Mouse (Mus musculus) cortical plate, adult 2 months (tissue): ENCODE measurements around the gene Prss43.

Experiments used
- CTCF ChIP-seq: fragments of 200-500 bp; IDR thresholded peaks from 2 replicates; pipeline ENCODE4 v1.5.1; 2011; ENCODE audit warnings: mild to moderate bottlenecking, control low read depth, low read length; ENCODE audit not compliant: insufficient read depth; ENCODE audit errors: extremely low read depth
- POLR2A ChIP-seq: fragments of 200-500 bp; IDR thresholded peaks from 2 replicates; pipeline ENCODE4 v1.6.1; 2011; ENCODE audit warnings: mild to moderate bottlenecking, low read length, control low read depth; ENCODE audit not compliant: insufficient read depth; ENCODE audit errors: extremely low read depth

DNA sequence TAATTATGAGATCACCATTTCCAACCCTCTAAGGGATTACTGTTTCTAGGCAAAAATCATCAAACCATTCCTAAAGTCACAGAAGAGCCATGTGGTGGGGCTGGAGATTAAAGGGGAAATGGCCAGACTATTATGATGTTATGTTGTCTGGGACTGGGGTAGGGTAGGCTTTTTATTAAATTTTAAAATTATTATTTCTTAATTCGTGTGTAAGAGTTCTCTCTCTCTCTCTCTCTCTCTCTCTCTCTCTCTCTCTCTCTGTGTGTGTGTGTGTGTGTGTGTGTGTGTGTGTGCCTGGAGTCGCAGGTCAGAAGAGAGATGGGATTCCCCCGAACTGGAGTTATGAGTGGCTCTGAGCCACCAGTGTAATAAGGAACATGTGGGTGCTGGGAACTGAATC, at the start of gene Prss43:
- TF ChIP-seq CTCF = no peak
- no peak for TF ChIP-seq POLR2A
